Mouse (Mus musculus) CH12.LX (cell line): Measurements from ENCODE around the gene Rbfox1. TPM values are rescaled to one million over a fixed set of nuclear protein-coding genes. Genes with fewer than 3 reads are reported as not detected.

ENCODE experiments used
- DNase-seq: peaks from one replicate; pipeline ENCODE4 v3.0.0-alpha.2; 2013; ENCODE audit errors: extremely low read depth
- H3K27ac ChIP-seq: 2 replicates; pipeline ENCODE4 v1.5.1; 2012; ENCODE audit warnings: low read depth, mild to moderate bottlenecking, control low read depth, moderate library complexity; ENCODE audit not compliant: insufficient read depth
- H3K27me3 ChIP-seq: replicated peaks from 2 replicates; pipeline ENCODE3; 2012; ENCODE audit warnings: inconsistent platforms
- H3K36me3 ChIP-seq, 2 experiments: replicated peaks in 1 of 2; 2 replicates each; pipeline versions ENCODE3 to v1.6.1; 2012; ENCODE audit warnings: inconsistent platforms in 1 of 2, low read length in 1 of 2, mild to moderate bottlenecking in 1 of 2, mixed read lengths in 1 of 2, moderate library complexity in 1 of 2; ENCODE audit not compliant: control insufficient read depth in 1 of 2, insufficient read depth in 1 of 2
- H3K4me1 ChIP-seq, 2 experiments: 2 replicates each; pipeline ENCODE4 v1.6.1; 2012; ENCODE audit warnings: inconsistent platforms in 1 of 2, moderate library complexity in 1 of 2; ENCODE audit not compliant: insufficient read depth in 2 of 2, control insufficient read depth in 1 of 2
- H3K4me2 ChIP-seq: 2 replicates; pipeline ENCODE4 v1.6.1; 2012; ENCODE audit warnings: low read depth, mild to moderate bottlenecking, control low read depth; ENCODE audit not compliant: poor library complexity, insufficient read depth, severe bottlenecking
- H3K4me3 ChIP-seq, 3 experiments: fragments of 150-350 bp in 1 of 3; sonication (generic) in 1 of 3; replicated peaks in 1 of 3; 2 replicates each; pipeline versions ENCODE3 to v1.5.1; 2011 to 2012; ENCODE audit warnings: low read depth in 2 of 3, low read length in 2 of 3, mild to moderate bottlenecking in 2 of 3, moderate library complexity in 2 of 3, control low read depth in 1 of 3, improper control_type of control experiment in 1 of 3, inconsistent platforms in 1 of 3, mixed read lengths in 1 of 3; ENCODE audit not compliant: poor library complexity in 1 of 3
- H3K79me2 ChIP-seq: replicated peaks from 2 replicates; pipeline ENCODE4 v1.6.1; 2012; ENCODE audit warnings: mild to moderate bottlenecking, moderate library complexity; ENCODE audit not compliant: control insufficient read depth, poor library complexity, insufficient read depth, severe bottlenecking; ENCODE audit errors: extremely low read depth
- H3K9ac ChIP-seq: 2 replicates; pipeline ENCODE4 v1.6.1; 2012; ENCODE audit warnings: low read depth, mild to moderate bottlenecking, control low read depth, moderate library complexity; ENCODE audit not compliant: insufficient read depth
- H3K9me3 ChIP-seq: replicated peaks from 2 replicates; pipeline ENCODE3; 2012; ENCODE audit warnings: low read length, inconsistent platforms, mixed read lengths
- ETS1 ChIP-seq: conservative IDR thresholded peaks from 2 replicates; pipeline ENCODE4 v1.6.1; 2012; ENCODE audit warnings: low read depth, mild to moderate bottlenecking, inconsistent platforms, low read length, improper control_type of control experiment, moderate library complexity
- JUN ChIP-seq: IDR thresholded peaks from 2 replicates; pipeline ENCODE4 v1.6.1; 2011; ENCODE audit warnings: low read depth, mild to moderate bottlenecking, low read length, improper control_type of control experiment, moderate library complexity; ENCODE audit not compliant: insufficient read depth
- KAT2A ChIP-seq: IDR thresholded peaks from 2 replicates; pipeline ENCODE4 v1.6.1; 2012; ENCODE audit warnings: low read length, improper control_type of control experiment, inconsistent platforms; ENCODE audit not compliant: insufficient replicate concordance
- MAFK ChIP-seq: IDR thresholded peaks from 2 replicates; pipeline ENCODE4 v1.6.1; 2011; ENCODE audit warnings: low read length, improper control_type of control experiment; ENCODE audit not compliant: insufficient replicate concordance
- MAX ChIP-seq: IDR thresholded peaks from 2 replicates; pipeline ENCODE4 v1.6.1; 2011; ENCODE audit warnings: low read length, improper control_type of control experiment
- MXI1 ChIP-seq: IDR thresholded peaks from 2 replicates; pipeline ENCODE4 v1.6.1; 2011; ENCODE audit warnings: mild to moderate bottlenecking, low read depth, low read length, improper control_type of control experiment
- RCOR1 ChIP-seq: conservative IDR thresholded peaks from 2 replicates; pipeline ENCODE4 v1.6.1; 2012; ENCODE audit warnings: low read depth, mild to moderate bottlenecking, inconsistent platforms, low read length, improper control_type of control experiment
- SMC3 ChIP-seq: IDR thresholded peaks from 2 replicates; pipeline ENCODE4 v1.6.1; 2011; ENCODE audit warnings: low read depth, low read length, improper control_type of control experiment
- UBTF ChIP-seq: IDR thresholded peaks from 2 replicates; pipeline ENCODE4 v1.6.1; 2012; ENCODE audit warnings: low read depth, mild to moderate bottlenecking, inconsistent platforms, low read length, improper control_type of control experiment, moderate library complexity
- USF1 ChIP-seq: IDR thresholded peaks from 2 replicates; pipeline ENCODE4 v1.6.1; 2014; ENCODE audit warnings: low read depth, mild to moderate bottlenecking, inconsistent platforms, low read length, improper control_type of control experiment
- ZMIZ1 ChIP-seq: IDR thresholded peaks from 2 replicates; pipeline ENCODE4 v1.6.1; 2012; ENCODE audit warnings: low read depth, mild to moderate bottlenecking, inconsistent platforms, low read length, improper control_type of control experiment
- ZNF384 ChIP-seq: IDR thresholded peaks from 2 replicates; pipeline ENCODE4 v1.6.1; 2012; ENCODE audit warnings: low read depth, low read length, improper control_type of control experiment, inconsistent platforms
- dilution Hi-C: fragments of 300-500 bp; cut with MboI; formaldehyde crosslinking; loops from 2 replicates; pipeline ENCODE4 v1.14.3; 2020; ENCODE audit warnings: low sequenced_read_pairs; ENCODE audit not compliant: extremely low pct_unique_long_range_greater_than_20kb, extremely low pct_ligation_motif_present
- in situ Hi-C: fragments of 300-500 bp; cut with MboI; formaldehyde crosslinking; loops from 3 replicates; pipeline ENCODE4 v1.14.3; 2019; ENCODE audit warnings: low sequenced_read_pairs, low pct_ligation_motif_present, low pct_unique_long_range_greater_than_20kb, mixed read lengths
- polyA plus RNA-seq: library from polyadenylated mRNA; unstranded; fragments of >175 nt; gene quantifications from 2 replicates; pipeline ENCODE4 v1.2.1, GENCODE M21; 2012; ENCODE audit warnings: low read depth; ENCODE audit not compliant: insufficient read length
- total RNA-seq, 2 experiments: library from RNA; depleted of rRNA; stranded (reverse); fragments of 300-350 nt in 1 of 2; fragments of >200 nt in 1 of 2; gene quantifications; 2 replicates each; pipeline ENCODE4 v1.2.3; 2012 to 2014

Gene Rbfox1
- total and polyA plus RNA-seq, 3 experiments = not detected

DNA sequence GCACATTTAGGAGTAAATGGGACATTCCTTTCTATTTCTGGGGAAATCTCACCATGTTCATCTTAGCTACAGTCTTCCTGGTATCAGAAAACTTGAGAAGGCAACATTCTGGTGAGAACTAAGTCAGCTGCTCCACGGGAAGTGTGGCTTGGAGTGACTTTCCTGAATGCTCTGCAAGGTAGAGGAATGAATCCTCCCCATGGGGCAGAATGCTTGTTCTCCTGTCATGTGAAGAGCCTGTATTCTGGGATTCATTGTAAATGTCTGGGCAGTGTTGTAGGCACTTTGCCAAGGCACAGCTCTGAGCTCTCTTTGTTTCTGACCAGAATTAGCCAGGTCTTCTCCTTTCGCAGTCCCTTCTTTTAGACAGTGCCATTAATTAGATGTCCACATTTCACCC lies 1211.9 kb downstream of the Rbfox1 start:
- dilution Hi-C loops = no loop called here
- H3K79me2 ChIP-seq = no peaks in the 10 kb centered on the region
- no peak overlapping the region for H3K27ac ChIP-seq
- no peak for DNase-seq
- in situ Hi-C loops = no loop called here
- H3K27me3 ChIP-seq = no peaks in the 10 kb centered on the region
- H3K4me3 ChIP-seq = no peak overlapping the region
- H3K9me3 ChIP-seq = peaks cover 84% of the 10 kb centered on the region
- TF ChIP-seq ZMIZ1 (no peak), SMC3 (no peak), USF1 (no peak), RCOR1 (no peak), MAX (no peak)
- TF ChIP-seq, all 38 proteins: peak for 0
- no peak overlapping the region for H3K9ac ChIP-seq
- H3K4me1 ChIP-seq = no peaks in the 10 kb centered on the region
- no peaks in the 10 kb centered on the region for H3K36me3 ChIP-seq
- H3K4me2 ChIP-seq = no peak overlapping the region

GRCm38 (mm10) chr16:7097951-7098710 lies 1213.0 kb downstream of the Rbfox1 start:
- Histone ChIP-seq H3K4me1 (no peaks in the 10 kb centered on the region), H3K4me2 (no peak overlapping the region), H3K27me3 (no peaks in the 10 kb centered on the region)
- in situ Hi-C loops = no loop called here
- no peak for TF ChIP-seq MAFK
- TF ChIP-seq ZNF384 = no peak
- no peak for TF ChIP-seq JUN
- no peak for TF ChIP-seq ETS1
- no peak for TF ChIP-seq UBTF
- no peak for TF ChIP-seq KAT2A
- TF ChIP-seq MXI1 = no peak
- TF ChIP-seq, all 38 proteins: peak for 0
- H3K9ac ChIP-seq = no peak overlapping the region
- no peaks in the 10 kb centered on the region for H3K36me3 ChIP-seq
- dilution Hi-C loops = no loop called here
- no peak for DNase-seq
- peaks cover 87% of the 10 kb centered on the region for H3K9me3 ChIP-seq
- H3K79me2 ChIP-seq = no peaks in the 10 kb centered on the region
- no peak overlapping the region for H3K27ac ChIP-seq
- H3K4me3 ChIP-seq = no peak overlapping the region
